Mouse (Mus musculus): Measurements from ENCODE around the gene Ksr1. TPM values are rescaled to one million over a fixed set of nuclear protein-coding genes. Genes with fewer than 3 reads are reported as not detected.

Ksr1 gene
- total and polyA plus RNA-seq, 3 experiments: 5.1 to 7.0 (median 6.7) TPM

DNA sequence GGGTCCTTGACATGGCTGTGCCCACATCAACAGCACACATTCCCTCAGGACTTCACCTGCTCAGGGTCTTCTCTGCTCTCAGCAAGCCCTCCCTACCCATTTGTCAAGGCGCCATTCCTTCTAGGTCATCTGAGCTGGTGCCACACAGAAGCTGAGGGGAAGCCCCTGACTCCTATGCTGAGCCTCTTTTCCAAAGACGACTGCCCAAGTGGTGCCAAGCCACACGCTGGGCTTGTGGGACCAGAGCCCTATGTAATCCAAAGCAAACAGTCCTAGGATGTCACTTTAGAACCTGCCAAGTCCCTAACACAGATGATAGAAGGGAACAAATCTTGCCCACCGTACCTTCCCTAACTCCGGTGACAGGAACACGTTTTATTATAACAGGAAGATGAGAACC, 87.6 kb downstream of the Ksr1 start:
- 68% methylated on average over 6 of the region's 6 CpGs for WGBS
- Histone ChIP-seq H3K4me1 (ENCODE audit: control insufficient read depth, insufficient read depth, low read length) (peaks cover 26% of the 10 kb centered on the region), H3K4me3 (no peak overlapping the region), H3K36me3 (ENCODE audit: control insufficient read depth, insufficient read depth, low read length) (peaks cover 2% of the 10 kb centered on the region; the same call in 1 of the 2 replicates), H3K79me2 (replicated peaks; ENCODE audit: control insufficient read depth, insufficient read depth, low read length) (no peaks in the 10 kb centered on the region), H3K27ac (no peak overlapping the region; the same call in 1 of the 2 replicates), H3K27me3 (ENCODE audit: control insufficient read depth, insufficient read depth, low read length) (no peaks in the 10 kb centered on the region), H3K9ac (ENCODE audit: low read depth, low read length) (no peak overlapping the region)
- no peak for DNase-seq
- intact Hi-C loops (cut with DNase I): no loop called here
- TF ChIP-seq EP300 (IDR thresholded peaks at IDR 0.05; ENCODE audit: insufficient read depth, low read depth, low read length) (no peak), CTCF (IDR thresholded peaks at IDR 0.05) (no peak), POLR2A (IDR thresholded peaks at IDR 0.05; ENCODE audit: insufficient read depth, low read depth, low read length) (no peak)

DNA sequence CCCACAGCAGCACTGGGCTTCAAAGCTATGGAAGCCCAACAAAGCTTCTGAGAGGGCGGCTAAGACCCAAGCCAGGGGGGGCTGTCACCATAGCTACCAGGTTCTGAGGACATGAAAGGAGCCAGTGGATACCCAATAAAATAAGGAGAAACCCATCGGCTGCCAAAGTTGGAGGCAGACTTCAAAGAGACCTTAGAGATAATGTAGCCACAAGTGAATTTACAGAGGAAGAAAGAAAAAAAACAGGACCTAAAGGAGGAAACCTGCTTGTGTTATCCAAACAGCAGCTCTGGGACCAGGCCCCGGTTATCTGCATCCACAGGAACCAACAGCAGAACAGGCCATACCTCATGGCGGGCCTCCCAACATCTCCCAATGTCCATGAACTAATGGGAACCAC, 88.4 kb downstream of the Ksr1 start:
- intact Hi-C loops (cut with DNase I): no loop called here
- 57% methylated on average over 4 of the region's 4 CpGs for WGBS
- no peak overlapping the region for H3K9ac ChIP-seq (ENCODE audit: low read depth, low read length)

DNA sequence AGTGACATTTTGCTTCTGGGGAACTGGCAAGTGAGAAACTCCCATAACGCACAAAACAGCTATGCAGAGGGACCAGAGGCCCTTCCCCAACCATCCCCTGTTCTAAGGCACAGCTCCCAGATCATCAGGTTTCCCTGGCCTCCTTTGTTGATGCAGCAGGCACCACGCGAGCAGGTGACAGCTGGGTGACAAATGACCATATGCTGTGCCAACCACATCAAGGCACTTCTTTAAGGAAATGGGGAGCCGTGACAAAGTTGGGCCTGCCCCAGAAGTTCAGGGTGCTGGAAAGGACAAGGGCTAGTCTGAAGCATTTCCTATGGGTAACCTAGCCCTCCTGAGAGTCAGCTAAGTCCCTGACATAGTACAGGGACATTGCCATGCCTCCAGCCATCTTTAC, 89.3 kb downstream of the Ksr1 start:
- Histone ChIP-seq H3K36me3 (ENCODE audit: control insufficient read depth, insufficient read depth, low read length) (peaks cover 2% of the 10 kb centered on the region; the same call in 1 of the 2 replicates), H3K9ac (ENCODE audit: low read depth, low read length) (no peak overlapping the region), H3K27ac (peak overlapping the region; percentile 20), H3K4me1 (ENCODE audit: control insufficient read depth, insufficient read depth, low read length) (peaks cover 23% of the 10 kb centered on the region), H3K27me3 (ENCODE audit: control insufficient read depth, insufficient read depth, low read length) (no peaks in the 10 kb centered on the region), H3K4me3 (no peak overlapping the region), H3K79me2 (replicated peaks; ENCODE audit: control insufficient read depth, insufficient read depth, low read length) (no peaks in the 10 kb centered on the region)
- 53% methylated on average over 4 of the region's 4 CpGs for WGBS
- TF ChIP-seq POLR2A (IDR thresholded peaks at IDR 0.05; ENCODE audit: insufficient read depth, low read depth, low read length) (no peak), EP300 (IDR thresholded peaks at IDR 0.05; ENCODE audit: insufficient read depth, low read depth, low read length) (no peak), CTCF (IDR thresholded peaks at IDR 0.05) (no peak)
- intact Hi-C loops (cut with DNase I): no loop called here
- no peak for DNase-seq

More for the DNA sequence above, 88.4 kb downstream of the Ksr1 start:
- Histone ChIP-seq H3K36me3 (ENCODE audit: control insufficient read depth, insufficient read depth, low read length) (peaks cover 2% of the 10 kb centered on the region; the same call in 1 of the 2 replicates), H3K27me3 (ENCODE audit: control insufficient read depth, insufficient read depth, low read length) (no peaks in the 10 kb centered on the region), H3K4me3 (no peak overlapping the region), H3K79me2 (replicated peaks; ENCODE audit: control insufficient read depth, insufficient read depth, low read length) (no peaks in the 10 kb centered on the region), H3K4me1 (ENCODE audit: control insufficient read depth, insufficient read depth, low read length) (peaks cover 23% of the 10 kb centered on the region), H3K27ac (0 out of 2 replicates have a peak overlapping the region, but pooled peaks have one; percentile 7)
- TF ChIP-seq CTCF (IDR thresholded peaks at IDR 0.05) (no peak), EP300 (IDR thresholded peaks at IDR 0.05; ENCODE audit: insufficient read depth, low read depth, low read length) (no peak), POLR2A (IDR thresholded peaks at IDR 0.05; ENCODE audit: insufficient read depth, low read depth, low read length) (no peak)
- no peak for DNase-seq

DNA sequence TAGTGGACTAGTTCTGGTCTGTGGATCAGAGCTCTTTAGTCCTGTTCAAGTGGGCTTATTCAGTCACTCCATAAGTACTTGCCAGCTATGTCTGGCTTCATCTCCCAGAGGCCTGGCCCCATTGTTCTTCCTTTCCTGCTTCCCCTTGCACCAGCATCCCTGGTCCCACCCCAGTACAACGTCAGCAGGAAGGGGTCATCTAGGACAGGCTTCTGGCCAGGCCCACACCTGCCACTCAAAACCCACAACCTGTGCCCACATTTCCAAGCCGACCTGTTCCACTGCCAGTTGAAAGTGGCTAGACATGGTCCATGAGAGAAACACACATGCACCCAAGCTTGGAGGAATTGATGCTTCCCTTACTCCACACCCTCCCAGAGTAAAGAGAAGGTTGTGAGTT, 90.2 kb downstream of the Ksr1 start:
- H3K36me3 ChIP-seq (ENCODE audit: control insufficient read depth, insufficient read depth, low read length): peaks cover 2% of the 10 kb centered on the region; the same call in 1 of the 2 replicates
- H3K9ac ChIP-seq (ENCODE audit: low read depth, low read length): no peak overlapping the region
- intact Hi-C loops (cut with DNase I): no loop called here
- peaks cover 25% of the 10 kb centered on the region for H3K4me1 ChIP-seq (ENCODE audit: control insufficient read depth, insufficient read depth, low read length)
- H3K4me3 ChIP-seq: no peak overlapping the region
- peak in 1 of 2 experiments; percentile 51 for DNase-seq
- peak overlapping the region; percentile 71 for H3K27ac ChIP-seq
- no peaks in the 10 kb centered on the region for H3K79me2 ChIP-seq (replicated peaks; ENCODE audit: control insufficient read depth, insufficient read depth, low read length)
- TF ChIP-seq CTCF (IDR thresholded peaks at IDR 0.05) (no peak), POLR2A (IDR thresholded peaks at IDR 0.05; ENCODE audit: insufficient read depth, low read depth, low read length) (no peak), EP300 (IDR thresholded peaks at IDR 0.05; ENCODE audit: insufficient read depth, low read depth, low read length) (0 out of 2 replicates have a peak, but pooled peaks have one; percentile 55)
- 37% methylated on average over 2 of the region's 2 CpGs for WGBS
- no peaks in the 10 kb centered on the region for H3K27me3 ChIP-seq (ENCODE audit: control insufficient read depth, insufficient read depth, low read length)

DNA sequence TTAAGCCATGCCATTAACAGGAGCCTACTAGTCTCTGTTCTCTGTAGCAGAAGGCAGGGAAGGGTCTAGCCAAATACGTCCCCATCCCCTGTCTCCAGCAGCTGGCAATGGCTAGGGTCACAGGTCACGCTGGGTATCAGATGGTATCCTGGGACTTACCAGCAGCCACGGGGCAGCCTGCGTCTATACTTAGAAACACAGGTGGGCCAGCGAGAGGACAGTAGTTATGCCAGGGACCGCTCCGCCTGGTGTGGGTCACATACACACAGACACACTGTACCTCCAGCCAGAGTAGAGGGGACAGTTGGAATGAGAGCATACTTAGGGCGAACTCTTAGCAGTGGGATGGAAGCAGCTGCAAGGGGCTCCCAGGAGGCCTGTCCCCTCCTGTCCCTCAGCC, 91.0 kb downstream of the Ksr1 start:
- Histone ChIP-seq H3K9ac (ENCODE audit: low read depth, low read length) (no peak overlapping the region), H3K79me2 (replicated peaks; ENCODE audit: control insufficient read depth, insufficient read depth, low read length) (no peaks in the 10 kb centered on the region), H3K27me3 (ENCODE audit: control insufficient read depth, insufficient read depth, low read length) (no peaks in the 10 kb centered on the region), H3K4me3 (no peak overlapping the region), H3K27ac (peak overlapping the region; percentile 71), H3K4me1 (ENCODE audit: control insufficient read depth, insufficient read depth, low read length) (peaks cover 25% of the 10 kb centered on the region), H3K36me3 (ENCODE audit: control insufficient read depth, insufficient read depth, low read length) (peaks cover 2% of the 10 kb centered on the region; the same call in 1 of the 2 replicates)
- intact Hi-C loops (cut with DNase I): no loop called here
- WGBS: 62% methylated on average over 8 of the region's 8 CpGs
- no peak for DNase-seq
- TF ChIP-seq CTCF (IDR thresholded peaks at IDR 0.05) (no peak), POLR2A (IDR thresholded peaks at IDR 0.05; ENCODE audit: insufficient read depth, low read depth, low read length) (no peak), EP300 (IDR thresholded peaks at IDR 0.05; ENCODE audit: insufficient read depth, low read depth, low read length) (no peak)

Data from heart, adult 2 months (tissue).